Mouse (Mus musculus): Measurements from ENCODE around the gene Uprt. TPM values are rescaled to one million over a fixed set of nuclear protein-coding genes. Genes with fewer than 3 reads are reported as not detected.

Uprt gene
- total and polyA plus RNA-seq, 3 experiments, result 5.3 to 10.6 (median 6.5) TPM

- Histone ChIP-seq H3K79me2 (replicated peaks; ENCODE audit: control insufficient read depth, extremely low read depth, insufficient read depth, poor library complexity, severe bottlenecking) (no peaks in the 10 kb centered on the region), H3K4me3 (replicated peaks in 1 of 3; ENCODE audit: low read depth in 2 of 3, low read length in 2 of 3, poor library complexity in 1 of 3) (no peak overlapping the region), H3K27me3 (replicated peaks) (no peaks in the 10 kb centered on the region), H3K4me1 (ENCODE audit: control insufficient read depth in 1 of 2, insufficient read depth in 2 of 2) (no peaks in the 10 kb centered on the region), H3K27ac (ENCODE audit: insufficient read depth, low read depth) (no peak overlapping the region), H3K9me3 (replicated peaks; ENCODE audit: low read length) (no peaks in the 10 kb centered on the region), H3K36me3 (replicated peaks in 1 of 2; ENCODE audit: control insufficient read depth in 1 of 2, insufficient read depth in 1 of 2, low read length in 1 of 2) (no peaks in the 10 kb centered on the region), H3K9ac (ENCODE audit: insufficient read depth, low read depth) (no peak overlapping the region), H3K4me2 (ENCODE audit: insufficient read depth, low read depth, poor library complexity, severe bottlenecking) (no peak overlapping the region)
- no peak for TF ChIP-seq MAX (IDR thresholded peaks at IDR 0.05; ENCODE audit: low read length)
- no peak for TF ChIP-seq MAZ (IDR thresholded peaks at IDR 0.05; ENCODE audit: low read depth, low read length)
- no peak for TF ChIP-seq ELF1 (IDR thresholded peaks at IDR 0.05; ENCODE audit: low read depth, low read length)
- TF ChIP-seq MXI1 (IDR thresholded peaks at IDR 0.05; ENCODE audit: low read depth, low read length), result no peak
- no peak for TF ChIP-seq E2F4 (IDR thresholded peaks at IDR 0.05; ENCODE audit: insufficient replicate concordance, low read depth, low read length)
- TF ChIP-seq HCFC1 (IDR thresholded peaks at IDR 0.05; ENCODE audit: low read depth, low read length), result no peak
- TF ChIP-seq JUN (IDR thresholded peaks at IDR 0.05; ENCODE audit: insufficient read depth, low read depth, low read length), result no peak
- TF ChIP-seq NRF1 (IDR thresholded peaks at IDR 0.05; ENCODE audit: low read depth, low read length), result no peak
- no peak for TF ChIP-seq NELFE (IDR thresholded peaks at IDR 0.05; ENCODE audit: low read depth, low read length)
- TF ChIP-seq SIN3A (IDR thresholded peaks at IDR 0.05; ENCODE audit: low read length), result no peak
- DNase-seq (ENCODE audit: extremely low read depth), result no peak
- in situ Hi-C loops (cut with MboI; ENCODE audit: low pct_ligation_motif_present, low pct_unique_long_range_greater_than_20kb, low sequenced_read_pairs) (no loop called here), dilution Hi-C loops (cut with MboI; ENCODE audit: extremely low pct_ligation_motif_present, extremely low pct_unique_long_range_greater_than_20kb, low sequenced_read_pairs) (no loop called here)
Observed at GRCm38 (mm10) chrX:104545283-104545682, 62.7 kb downstream of the Uprt start.

Other genes starting within 250 kb of the Uprt start
- 17.3 and 19.2 TPM in 2 replicates for gene Abcb7, start 69.0 kb upstream of the Uprt start, total RNA-seq (2012; rRNA removed)
- 30.2 and 33.8 TPM in 2 replicates for gene Abcb7, start 69.0 kb upstream of the Uprt start, total RNA-seq (2014; rRNA removed)
- 20.9 and 21.5 TPM in 2 replicates for gene Abcb7, start 69.0 kb upstream of the Uprt start, polyA plus RNA-seq (2012; ENCODE audit: insufficient read length, low read depth)
- gene Zdhhc15, start 188.2 kb downstream of the Uprt start, total RNA-seq (2012; rRNA removed), result not detected in 2 replicates
- not detected in 2 replicates for gene Zdhhc15, start 188.2 kb downstream of the Uprt start, total RNA-seq (2014; rRNA removed)
- not detected in 2 replicates for gene Zdhhc15, start 188.2 kb downstream of the Uprt start, polyA plus RNA-seq (2012; ENCODE audit: insufficient read length, low read depth)

Data from CH12.LX (cell line).